Mouse (Mus musculus) liver, embryonic 11.5 days (tissue): ENCODE data around the gene Snx29. TPM values are rescaled to one million over a fixed set of nuclear protein-coding genes. Genes with fewer than 3 reads are reported as not detected.
A peak's percentile ranks its signal among the peaks of the same experiment; 100 is the strongest.

Experiments
- ATAC-seq: fragments of 200-750 bp; cut with Nextera tagmentation; replicated peaks from 2 replicates; pipeline ENCODE4 v1.8.0; 2017; ENCODE audit warnings: moderate number of reproducible peaks, mild to moderate bottlenecking, moderate TSS enrichment, moderate library complexity; ENCODE audit not compliant: low FRiP score
- DNase-seq: peaks from one replicate; pipeline ENCODE4 v3.0.0-alpha.2; 2017; ENCODE audit warnings: low spot score
- H3K27ac ChIP-seq: fragments of 300-500 bp; sonication (generic); 2 replicates; pipeline ENCODE4 v1.5.1; 2014; ENCODE audit warnings: mild to moderate bottlenecking, low read depth, low read length, control low read depth
- H3K27me3 ChIP-seq: fragments of 300-500 bp; sonication (generic); replicated peaks from 2 replicates; pipeline ENCODE4 v1.6.1; 2014; ENCODE audit warnings: low read length, mixed read lengths; ENCODE audit not compliant: control insufficient read depth, insufficient read depth
- H3K36me3 ChIP-seq: fragments of 300-500 bp; sonication (generic); 2 replicates; pipeline ENCODE4 v1.6.1; 2014; ENCODE audit warnings: mild to moderate bottlenecking, low read length, moderate library complexity, mixed read lengths; ENCODE audit not compliant: control insufficient read depth, insufficient read depth
- H3K4me1 ChIP-seq: fragments of 300-500 bp; sonication (generic); replicated peaks from 2 replicates; pipeline ENCODE4 v1.6.1; 2014; ENCODE audit warnings: low read length, mixed read lengths; ENCODE audit not compliant: control insufficient read depth, insufficient read depth
- H3K4me2 ChIP-seq: fragments of 300-500 bp; sonication (generic); 2 replicates; pipeline ENCODE4 v1.6.1; 2014; ENCODE audit warnings: mild to moderate bottlenecking, control low read depth, moderate library complexity
- H3K4me3 ChIP-seq: fragments of 300-500 bp; sonication (generic); 2 replicates; pipeline ENCODE4 v1.5.1; 2014; ENCODE audit warnings: low read depth, low read length, control low read depth
- H3K9ac ChIP-seq: fragments of 300-500 bp; sonication (generic); 2 replicates; pipeline ENCODE4 v1.6.1; 2014; ENCODE audit warnings: low read depth, low read length, control low read depth
- H3K9me3 ChIP-seq: fragments of 300-500 bp; sonication (generic); 2 replicates; pipeline ENCODE4 v1.6.1; 2016; ENCODE audit warnings: low read length, inconsistent platforms, mixed read lengths; ENCODE audit not compliant: control insufficient read depth
- WGBS: fragments of 180-500 bp; shearing (Covaris S2); extraction: QIAGEN DNeasy Blood & Tissue Kit; methylation state at CpG from one replicate; pipeline ENCODE4 v1.1.7; 2014; 5-methylcytosine and 5-hydroxymethylcytosine counted together
- polyA plus RNA-seq: library from polyadenylated mRNA; unstranded; fragments of >200 nt; fragmentation: Nextera tagmentation; extraction: Ambion mirVana; gene quantifications from 2 replicates; pipeline ENCODE4 v1.2.1, GENCODE M21; 2014

Snx29 gene
- polyA plus RNA-seq, 1 experiment from 2014 or later, result 5.1 TPM

DNA sequence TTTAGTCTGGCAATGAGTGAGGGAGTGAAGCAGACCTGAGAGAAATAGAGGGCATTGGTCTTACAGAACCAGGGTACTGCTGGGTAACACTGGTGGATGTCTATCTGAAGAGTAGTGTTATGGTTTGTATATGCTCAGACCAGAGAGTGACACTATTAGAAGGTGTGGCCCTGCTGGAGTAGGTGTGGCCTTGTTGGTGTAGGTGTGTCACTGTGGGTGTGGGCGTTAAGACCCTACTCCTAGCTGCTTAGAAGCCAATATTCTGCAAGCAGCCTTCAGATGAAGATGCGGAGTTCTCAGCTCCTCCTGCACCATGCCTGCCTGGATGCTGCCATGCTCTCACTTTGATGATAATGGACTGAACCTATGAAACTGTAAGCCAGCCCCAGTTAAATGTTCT lies 303.9 kb downstream of the Snx29 start:
- peaks cover 12% of the 10 kb centered on the region for H3K4me1 ChIP-seq
- no peak for DNase-seq
- 69% methylated on average over 2 of the region's 2 CpGs for WGBS
- H3K27ac ChIP-seq, result no peak overlapping the region
- no peak overlapping the region for H3K9ac ChIP-seq
- H3K4me2 ChIP-seq, result no peak overlapping the region
- no peaks in the 10 kb centered on the region for H3K9me3 ChIP-seq
- no peaks in the 10 kb centered on the region for H3K36me3 ChIP-seq
- H3K27me3 ChIP-seq, result no peaks in the 10 kb centered on the region
- no peak for ATAC-seq
- H3K4me3 ChIP-seq, result no peak overlapping the region

DNA sequence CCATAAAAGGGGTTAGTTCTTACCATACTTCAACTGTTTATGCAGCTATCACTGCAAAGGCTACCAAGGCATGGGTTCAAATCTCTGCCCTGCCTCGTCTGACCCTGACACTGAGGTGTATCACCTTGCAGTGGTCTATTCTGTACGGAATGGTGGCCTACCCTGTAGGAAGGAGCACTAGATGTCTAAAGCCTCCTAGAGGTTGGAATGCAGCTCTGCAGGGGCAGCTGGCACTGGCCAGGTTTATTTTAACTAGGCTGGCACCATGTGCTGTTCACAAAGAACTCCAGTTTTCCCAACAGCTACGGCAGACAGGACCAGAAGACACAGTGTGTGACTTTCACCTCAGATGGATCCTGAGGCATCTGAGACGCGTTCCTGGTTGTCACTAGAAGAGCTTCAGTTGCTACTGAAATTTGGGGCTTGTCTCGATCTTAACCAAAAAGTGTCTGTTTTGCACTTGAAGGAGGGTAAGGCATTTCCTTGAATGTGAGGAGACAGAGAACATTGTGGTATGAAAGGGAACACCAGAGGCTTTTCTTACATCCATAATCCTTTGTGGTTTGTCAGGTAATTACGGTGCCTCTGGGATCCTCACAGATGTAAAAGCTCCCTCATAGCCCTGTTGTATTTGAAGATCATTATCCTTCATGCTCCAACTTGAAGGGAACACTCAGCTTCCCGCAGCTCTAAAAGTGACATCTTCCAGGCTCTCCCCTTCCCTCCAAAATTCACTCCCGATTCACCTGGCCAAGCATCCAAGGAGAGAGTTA lies 305.3 kb downstream of the Snx29 start:
- ATAC-seq (no peak), DNase-seq (no peak)
- H3K4me1 ChIP-seq, result peaks cover 8% of the 10 kb centered on the region
- H3K4me3 ChIP-seq, result no peak overlapping the region
- H3K4me2 ChIP-seq, result no peak overlapping the region
- WGBS, result 77% methylated on average over 9 of the region's 9 CpGs
- H3K27ac ChIP-seq, result no peak overlapping the region
- H3K9ac ChIP-seq, result no peak overlapping the region
- H3K27me3 ChIP-seq, result no peaks in the 10 kb centered on the region
- H3K36me3 ChIP-seq, result no peaks in the 10 kb centered on the region
- H3K9me3 ChIP-seq, result no peaks in the 10 kb centered on the region

DNA sequence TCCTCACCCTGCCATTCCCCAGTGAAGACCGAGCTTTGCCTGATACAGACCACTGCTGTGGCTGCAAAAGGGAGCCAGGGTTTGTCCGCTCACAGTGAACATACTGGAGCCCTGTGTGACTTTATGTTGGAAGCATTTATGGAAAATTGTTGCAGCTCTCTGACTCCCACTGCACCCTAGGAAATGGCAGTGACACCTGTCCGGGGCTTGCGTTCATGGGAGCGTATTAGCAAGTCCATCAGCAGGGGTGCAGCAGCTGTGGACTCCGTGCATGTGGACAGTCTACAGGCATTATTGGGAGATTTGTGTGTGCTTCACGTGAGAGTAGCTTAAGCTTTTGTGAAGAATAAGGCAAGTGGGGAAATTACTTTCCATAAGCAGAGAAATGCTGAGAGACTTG lies 307.0 kb downstream of the Snx29 start:
- Histone ChIP-seq H3K4me3 (no peak overlapping the region), H3K27me3 (no peaks in the 10 kb centered on the region), H3K4me2 (no peak overlapping the region), H3K9ac (no peak overlapping the region), H3K36me3 (no peaks in the 10 kb centered on the region), H3K27ac (no peak overlapping the region), H3K9me3 (no peaks in the 10 kb centered on the region), H3K4me1 (peaks cover 4% of the 10 kb centered on the region)
- no peak for DNase-seq
- 86% methylated on average over 7 of the region's 7 CpGs for WGBS
- ATAC-seq, result no peak

DNA sequence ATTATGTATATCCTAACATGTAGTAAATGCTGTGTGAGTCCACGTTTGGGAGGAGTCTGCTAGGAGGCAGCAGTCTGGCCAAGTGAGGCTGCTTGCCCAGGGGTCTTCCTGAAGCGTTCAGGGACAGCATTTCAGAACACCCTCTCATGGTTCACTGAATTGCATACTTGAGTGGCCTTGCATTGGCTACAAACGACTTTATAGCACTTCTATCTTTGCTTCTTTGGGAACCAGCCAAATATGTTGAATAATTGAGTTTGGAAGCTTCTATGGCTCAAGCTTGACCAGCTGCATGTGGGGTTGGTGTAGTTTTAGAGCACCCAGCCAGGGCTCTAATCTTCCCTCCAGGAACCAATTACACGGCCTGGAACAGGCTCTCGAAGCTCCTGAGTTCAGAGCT lies 307.8 kb downstream of the Snx29 start:
- no peaks in the 10 kb centered on the region for H3K27me3 ChIP-seq
- no peak overlapping the region for H3K4me2 ChIP-seq
- no peak overlapping the region for H3K9ac ChIP-seq
- H3K4me1 ChIP-seq, result peaks cover 4% of the 10 kb centered on the region
- no peak overlapping the region for H3K27ac ChIP-seq
- no peak for ATAC-seq
- no peaks in the 10 kb centered on the region for H3K36me3 ChIP-seq
- DNase-seq, result no peak
- no peak overlapping the region for H3K4me3 ChIP-seq
- no peaks in the 10 kb centered on the region for H3K9me3 ChIP-seq
- WGBS, result 67% methylated on average over 5 of the region's 5 CpGs

DNA sequence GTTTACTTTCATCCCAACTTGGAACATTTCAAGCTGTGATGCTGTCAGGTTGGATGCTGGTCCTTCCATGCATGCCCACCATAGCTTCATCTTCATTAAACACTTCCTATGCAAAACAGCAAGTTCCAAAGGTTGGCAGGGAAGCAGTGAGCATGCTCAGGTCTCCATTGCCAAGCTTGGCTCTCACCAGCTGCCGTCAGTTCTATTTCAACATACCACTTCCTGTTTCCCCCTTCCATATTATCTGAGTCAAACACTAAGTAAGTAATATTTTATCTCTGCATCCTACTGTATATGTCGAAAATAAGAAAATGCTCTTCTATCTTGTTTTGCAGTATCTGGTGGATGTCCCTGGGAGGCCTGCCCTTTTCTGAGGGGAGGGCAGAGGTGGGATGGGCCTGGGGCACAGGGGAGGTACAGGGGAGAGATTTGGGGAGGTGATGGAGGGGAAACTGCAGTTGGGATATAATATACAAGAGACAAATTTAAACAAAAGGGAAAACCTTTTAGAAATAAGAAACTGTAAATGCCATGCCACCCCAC lies 309.6 kb downstream of the Snx29 start:
- H3K36me3 ChIP-seq, result no peaks in the 10 kb centered on the region
- no peak for DNase-seq
- H3K4me3 ChIP-seq, result no peak overlapping the region
- WGBS, result 39% methylated on average over 2 of the region's 2 CpGs
- H3K27ac ChIP-seq, result no peak overlapping the region
- no peak overlapping the region for H3K4me2 ChIP-seq
- no peaks in the 10 kb centered on the region for H3K27me3 ChIP-seq
- ATAC-seq, result peak; percentile 29; the same call in 1 of the 2 replicates
- no peaks in the 10 kb centered on the region for H3K9me3 ChIP-seq
- no peak overlapping the region for H3K9ac ChIP-seq
- H3K4me1 ChIP-seq, result peaks cover 8% of the 10 kb centered on the region

DNA sequence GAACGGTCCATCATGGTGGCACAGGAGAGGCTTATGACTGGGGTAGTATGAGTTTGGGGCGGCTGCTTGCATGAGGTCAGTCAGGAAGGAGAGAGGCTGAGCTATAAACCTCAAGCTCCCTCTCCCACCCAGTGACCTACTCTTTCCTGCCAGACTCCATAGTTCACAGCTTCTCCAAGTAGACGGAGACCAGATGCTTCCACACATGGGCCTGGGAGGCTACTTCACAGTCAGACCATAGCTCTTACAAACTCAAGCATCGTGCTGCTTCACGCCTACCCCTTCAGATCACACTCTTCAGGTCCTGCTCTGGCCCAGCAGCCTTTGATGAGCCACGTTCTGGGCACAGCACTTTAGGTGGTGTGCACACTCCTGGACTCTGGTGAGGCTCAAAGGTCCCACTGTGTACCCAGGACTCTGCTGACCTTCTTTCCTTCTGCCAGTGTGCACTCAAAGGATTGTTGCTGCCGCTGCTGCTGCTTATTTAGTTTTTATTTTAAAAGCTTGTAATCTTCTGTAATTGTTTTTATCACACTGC lies 313.6 kb downstream of the Snx29 start:
- no peaks in the 10 kb centered on the region for H3K27me3 ChIP-seq
- WGBS, result 71% methylated on average over 7 of the region's 7 CpGs
- ATAC-seq, result no peak

DNA sequence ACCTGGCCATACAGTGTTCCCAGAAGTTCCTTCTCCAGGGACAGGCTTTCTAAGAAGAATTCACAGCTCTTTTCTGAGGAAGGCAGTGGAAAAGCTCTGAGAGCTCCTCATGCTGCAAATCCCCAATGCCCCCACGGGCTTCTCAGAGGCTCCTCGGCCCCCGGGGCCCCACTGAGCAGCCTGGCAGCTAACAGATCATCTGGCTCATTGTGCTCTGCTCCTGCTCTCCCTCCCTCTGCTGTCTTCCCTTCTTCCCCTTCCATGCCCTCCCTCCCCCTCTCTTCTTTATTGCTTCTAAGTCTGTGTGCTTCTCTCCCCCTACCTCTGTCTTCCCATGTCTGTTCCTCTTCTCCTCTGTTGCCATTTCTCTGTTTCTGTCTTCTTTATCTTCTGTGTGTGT lies 314.2 kb downstream of the Snx29 start:
- DNase-seq (no peak), ATAC-seq (no peak)
- 14% methylated on average over 3 of the region's 3 CpGs for WGBS
- Histone ChIP-seq H3K4me3 (no peak overlapping the region), H3K27me3 (no peaks in the 10 kb centered on the region), H3K9ac (no peak overlapping the region), H3K36me3 (no peaks in the 10 kb centered on the region), H3K27ac (no peak overlapping the region), H3K9me3 (no peaks in the 10 kb centered on the region), H3K4me1 (peaks cover 4% of the 10 kb centered on the region), H3K4me2 (no peak overlapping the region)

More for the DNA sequence above, 313.6 kb downstream of the Snx29 start:
- no peak for DNase-seq
- peaks cover 8% of the 10 kb centered on the region for H3K4me1 ChIP-seq
- H3K4me2 ChIP-seq, result no peak overlapping the region
- H3K9me3 ChIP-seq, result no peaks in the 10 kb centered on the region
- H3K9ac ChIP-seq, result no peak overlapping the region
- no peak overlapping the region for H3K27ac ChIP-seq
- H3K36me3 ChIP-seq, result no peaks in the 10 kb centered on the region
- H3K4me3 ChIP-seq, result no peak overlapping the region

DNA sequence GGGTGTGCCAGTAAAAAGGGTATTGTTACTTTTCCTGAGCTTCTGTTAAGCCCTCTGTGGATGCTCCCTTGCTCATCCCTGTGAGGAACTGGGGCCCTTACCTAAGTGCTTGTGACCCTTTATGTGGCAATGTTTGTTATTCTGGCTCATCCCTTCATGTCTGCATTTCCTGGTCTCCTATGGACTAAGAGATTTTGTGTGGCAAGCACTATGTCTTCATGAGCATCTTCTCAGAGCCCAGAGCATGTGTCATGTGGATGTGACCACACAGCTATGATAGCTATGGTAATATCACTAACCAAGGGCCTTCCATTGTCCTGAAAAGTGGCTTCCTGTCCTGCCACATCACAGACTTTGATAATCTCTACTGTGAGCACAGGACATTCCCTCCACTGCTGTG lies 315.1 kb downstream of the Snx29 start:
- H3K27me3 ChIP-seq, result no peaks in the 10 kb centered on the region
- H3K4me3 ChIP-seq, result no peak overlapping the region
- peaks cover 4% of the 10 kb centered on the region for H3K4me1 ChIP-seq
- no peak overlapping the region for H3K9ac ChIP-seq
- no peaks in the 10 kb centered on the region for H3K36me3 ChIP-seq
- H3K4me2 ChIP-seq, result no peak overlapping the region
- no peaks in the 10 kb centered on the region for H3K9me3 ChIP-seq
- ATAC-seq (no peak), DNase-seq (no peak)
- H3K27ac ChIP-seq, result no peak overlapping the region

DNA sequence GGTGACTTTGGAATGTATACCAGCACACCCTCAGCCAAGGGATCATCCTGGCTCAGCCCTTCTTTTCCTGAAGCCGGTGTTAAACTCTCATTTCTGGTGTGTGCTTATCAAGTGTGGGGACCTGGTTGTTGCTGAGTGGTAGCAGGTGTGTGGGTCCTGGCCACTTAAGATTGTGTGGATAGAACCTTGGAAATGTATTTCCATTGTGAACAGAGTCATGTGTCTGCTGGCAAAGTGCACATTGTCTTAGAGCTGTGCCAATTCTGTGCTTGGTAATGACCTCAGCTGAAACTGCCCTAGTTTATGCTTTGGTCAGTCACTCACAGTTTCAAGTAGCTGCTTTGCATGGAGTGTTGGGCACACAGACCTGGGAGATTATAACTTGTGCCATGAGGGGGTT lies 316.0 kb downstream of the Snx29 start:
- peaks cover 4% of the 10 kb centered on the region for H3K4me1 ChIP-seq
- no peak overlapping the region for H3K9ac ChIP-seq
- 80% methylated on average over 1 of the region's 1 CpGs for WGBS
- H3K4me2 ChIP-seq, result no peak overlapping the region
- no peaks in the 10 kb centered on the region for H3K9me3 ChIP-seq
- H3K4me3 ChIP-seq, result no peak overlapping the region
- DNase-seq (no peak), ATAC-seq (no peak)
- H3K27ac ChIP-seq, result no peak overlapping the region
- H3K27me3 ChIP-seq, result no peaks in the 10 kb centered on the region
- H3K36me3 ChIP-seq, result no peaks in the 10 kb centered on the region
